Mouse (Mus musculus) left cerebral cortex, adult 18-20 months (tissue): Measurements from ENCODE around the gene Tollip. TPM values are rescaled to one million over a fixed set of nuclear protein-coding genes. Genes with fewer than 3 reads are reported as not detected.
A peak's percentile ranks its signal among the peaks of the same experiment; 100 is the strongest.

Source experiments
- DNase-seq, 2 experiments: peaks; one replicate each; pipeline ENCODE4 v3.0.0; 2021 to 2022; ENCODE audit warnings: low spot score in 2 of 2, mixed read lengths in 1 of 2
- long read RNA-seq, 2 experiments: library from polyadenylated mRNA; stranded (forward); transcript quantifications; one replicate each; pipeline ENCODE4 v2.0.0; 2021
- total RNA-seq, 2 experiments: library from RNA; stranded (reverse); gene quantifications; 2 replicates each; pipeline ENCODE4 v1.2.3; 2021

Tollip gene
- 100 to 1,000 TPM; 114 to 115 TPM for total RNA-seq
- long read RNA-seq, experiment 1, transcript Tollip-201 (6 exons, 3,788 nt) = major isoform, 168 of 206 reads
- long read RNA-seq, experiment 1, transcript Tollip-203 (7 exons, 1,892 nt) = minor isoform, 9 of 206 reads
- long read RNA-seq, experiment 1, partial matches to known transcripts = 13 of 206 reads
- long read RNA-seq, experiment 1, other reads (novel, unspliced or antisense) = 16 of 206 reads
- long read RNA-seq, experiment 2, transcript Tollip-203 (7 exons, 1,892 nt) = minor isoform, 7 of 155 reads
- long read RNA-seq, experiment 2, transcript Tollip-201 (6 exons, 3,788 nt) = major isoform, 132 of 155 reads
- long read RNA-seq, experiment 2, partial matches to known transcripts = 4 of 155 reads
- long read RNA-seq, experiment 2, other reads (novel, unspliced or antisense) = 12 of 155 reads

GRCm38 (mm10) chr7:141918407-141918806 is at the start of gene Tollip:
Gene Tollip, minus strand, starts transcription at chr7:141918507.
- no peak for DNase-seq

- no peak for DNase-seq
These were observed 48.0 kb upstream of the Tollip start for GRCm38 (mm10) chr7:141966281-141966680.

GRCm38 (mm10) chr7:141962521-141962920 is 44.2 kb upstream of the Tollip start:
- no peak for DNase-seq

- peak; percentile 48 to 70 for DNase-seq
These were observed 43.2 kb upstream of the Tollip start for GRCm38 (mm10) chr7:141961491-141961890.

DNA sequence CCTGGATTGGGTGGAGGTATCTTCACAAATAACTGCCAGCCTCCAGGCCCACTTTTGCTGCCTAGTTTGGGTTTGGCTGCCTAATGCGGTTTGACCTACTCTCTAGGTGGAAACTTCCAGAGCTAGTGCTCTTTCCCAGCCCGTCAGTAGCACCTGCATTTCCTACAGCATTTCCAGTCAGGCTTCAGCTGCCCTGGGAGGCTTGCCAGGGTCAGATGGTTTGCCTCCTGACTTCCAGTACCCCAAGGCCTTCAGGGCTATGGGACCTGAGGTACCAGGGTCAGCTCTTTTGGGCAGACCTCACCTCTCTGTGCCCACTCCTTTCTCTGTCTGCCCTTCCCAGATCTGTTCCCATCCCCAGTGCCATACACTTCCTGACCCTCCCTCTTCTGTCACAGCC is 42.6 kb upstream of the Tollip start:
- no peak for DNase-seq

GRCm38 (mm10) chr7:141959133-141959532 is 40.8 kb upstream of the Tollip start:
- DNase-seq = no peak

GRCm38 (mm10) chr7:141958211-141958610 is 39.9 kb upstream of the Tollip start:
- no peak for DNase-seq

DNA sequence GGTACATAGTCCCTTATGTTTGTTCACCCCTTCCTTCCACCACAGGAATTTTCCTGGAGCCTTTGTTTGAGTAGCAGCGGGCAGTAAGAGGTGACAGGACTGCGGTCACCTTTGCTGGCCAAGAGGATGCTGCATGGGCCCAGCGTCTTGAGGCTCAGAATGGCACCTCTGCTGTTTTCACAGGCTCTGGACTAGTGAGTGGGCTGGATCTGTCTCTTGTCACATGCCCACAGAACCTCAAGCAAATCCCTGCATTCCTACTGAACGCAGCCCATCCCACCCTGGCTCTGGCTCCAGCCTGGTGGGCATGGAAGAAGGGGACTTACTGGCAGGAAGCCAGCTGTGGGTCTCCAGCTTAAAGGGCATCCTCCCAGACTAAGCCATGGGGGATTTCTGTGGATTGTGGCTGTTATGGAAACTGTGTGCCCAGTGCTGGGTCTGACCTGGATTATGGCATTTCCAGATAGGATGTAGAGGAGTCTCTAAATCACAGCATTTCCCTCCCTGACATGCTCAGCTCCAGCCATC is 39.3 kb upstream of the Tollip start:
- DNase-seq = no peak

DNA sequence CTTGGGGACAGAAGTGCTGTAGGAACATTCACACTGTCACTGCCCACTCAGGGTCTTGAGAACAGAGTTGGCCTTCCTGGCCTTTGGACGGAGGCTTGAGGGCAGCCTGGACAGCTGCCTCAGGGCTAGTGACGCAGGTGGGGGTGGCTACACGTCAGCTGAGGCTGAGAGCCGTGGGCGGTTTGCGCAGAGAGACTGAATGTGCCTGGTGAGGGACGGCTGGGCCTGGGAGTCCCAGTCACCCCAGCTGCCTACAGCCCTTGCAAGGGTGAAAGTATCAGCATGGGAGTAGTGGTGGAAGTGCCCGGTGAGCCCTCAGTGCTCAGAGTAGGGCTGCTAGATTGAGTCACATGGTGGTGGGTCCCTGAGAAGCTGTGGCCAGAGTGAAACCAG is 37.9 kb upstream of the Tollip start:
- peak; percentile 63 to 78 for DNase-seq

- peak in 1 of 2 experiments; percentile 51 for DNase-seq
These were observed 37.4 kb upstream of the Tollip start for GRCm38 (mm10) chr7:141955565-141956173.

- no peak for DNase-seq
These were observed 35.3 kb upstream of the Tollip start for GRCm38 (mm10) chr7:141953616-141954015.

DNA sequence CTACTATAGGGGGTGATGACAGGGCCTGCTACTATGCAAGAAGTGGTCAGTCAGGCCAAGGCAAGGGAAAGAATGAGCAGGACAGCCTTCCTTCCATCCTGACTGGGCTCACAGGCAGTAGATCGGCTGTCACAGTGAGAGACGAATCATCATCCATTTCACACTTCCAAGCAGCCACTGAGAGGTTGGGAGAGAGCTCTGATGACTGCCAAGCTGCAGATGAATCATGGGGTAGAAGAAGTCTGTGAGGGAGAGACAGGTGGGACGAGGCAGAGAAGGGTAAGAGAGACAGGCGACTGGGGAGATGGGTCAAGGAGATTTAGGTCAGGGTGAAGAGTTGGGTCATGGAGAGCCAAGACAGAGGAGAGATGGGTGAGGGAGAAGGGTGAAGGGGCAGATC is 34.6 kb upstream of the Tollip start:
- DNase-seq = no peak

DNA sequence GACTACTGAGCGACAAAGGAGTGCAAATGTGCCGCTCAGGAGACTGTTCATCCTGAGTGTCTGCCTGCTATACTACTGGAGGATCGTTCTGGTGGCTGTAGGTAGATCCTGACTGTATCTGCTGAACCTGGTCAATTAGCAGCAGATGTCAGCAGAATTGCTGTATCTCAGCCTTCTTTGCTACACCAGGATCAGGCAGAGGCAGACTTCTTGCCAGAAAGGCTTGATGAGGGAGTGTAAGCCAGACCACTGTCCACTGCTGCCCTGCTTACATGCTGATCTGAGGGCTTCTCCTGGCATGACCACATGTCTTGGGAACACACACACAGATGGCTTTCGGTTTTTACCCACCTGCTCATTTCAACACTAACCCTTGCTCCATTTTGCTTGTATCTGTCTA is 33.5 kb upstream of the Tollip start:
- DNase-seq = no peak

- DNase-seq = peak in 1 of 2 experiments; percentile 53
These were observed 32.1 kb upstream of the Tollip start for GRCm38 (mm10) chr7:141950104-141951013.

DNA sequence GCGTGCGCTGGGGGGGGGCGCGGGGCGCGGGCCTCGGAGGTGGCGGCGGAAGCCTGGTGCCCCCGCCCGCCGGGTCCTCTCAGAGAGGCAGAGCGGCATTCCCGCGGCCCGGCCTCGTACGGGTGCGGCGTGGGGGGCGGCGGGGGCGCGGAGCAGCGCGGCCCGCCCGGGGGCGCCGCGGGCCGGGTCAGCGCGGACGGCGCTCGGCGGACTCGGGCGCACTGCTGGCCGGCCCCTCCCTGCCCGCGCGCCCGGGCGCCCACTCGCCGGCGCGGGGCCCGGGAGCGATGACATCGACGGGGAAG is 31.4 kb upstream of the Tollip start:
- no peak for DNase-seq

- DNase-seq = peak; percentile 98
These were observed 30.8 kb upstream of the Tollip start, which contains the start of gene Brsk2 for GRCm38 (mm10) chr7:141948906-141949798. Gene Brsk2, plus strand, starts transcription at chr7:141949751.

GRCm38 (mm10) chr7:141948045-141948444 is 29.7 kb upstream of the Tollip start:
- DNase-seq = no peak

- DNase-seq = no peak
These were observed 29.2 kb upstream of the Tollip start for GRCm38 (mm10) chr7:141947512-141947911.

DNA sequence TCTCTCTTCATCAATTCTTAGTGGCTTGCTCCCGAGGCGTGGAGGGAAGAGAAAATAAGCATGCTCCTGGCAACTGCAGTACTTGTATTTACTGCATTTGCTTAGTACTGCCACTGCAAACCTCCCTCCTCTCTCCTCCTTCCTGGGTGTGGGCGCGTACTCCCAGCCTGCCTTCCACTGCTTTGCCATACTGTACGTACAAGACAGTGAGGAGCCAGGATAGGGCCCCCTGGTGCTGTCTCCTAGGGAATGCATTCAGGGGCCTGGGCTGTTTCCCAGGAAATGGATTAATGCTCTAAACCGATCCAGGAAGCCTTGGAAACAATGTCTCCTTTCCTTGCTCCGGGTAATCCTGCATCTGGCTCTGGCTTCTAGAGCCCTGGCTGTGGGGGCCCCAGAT is 27.6 kb upstream of the Tollip start:
- peak; percentile 69 to 74 for DNase-seq

DNA sequence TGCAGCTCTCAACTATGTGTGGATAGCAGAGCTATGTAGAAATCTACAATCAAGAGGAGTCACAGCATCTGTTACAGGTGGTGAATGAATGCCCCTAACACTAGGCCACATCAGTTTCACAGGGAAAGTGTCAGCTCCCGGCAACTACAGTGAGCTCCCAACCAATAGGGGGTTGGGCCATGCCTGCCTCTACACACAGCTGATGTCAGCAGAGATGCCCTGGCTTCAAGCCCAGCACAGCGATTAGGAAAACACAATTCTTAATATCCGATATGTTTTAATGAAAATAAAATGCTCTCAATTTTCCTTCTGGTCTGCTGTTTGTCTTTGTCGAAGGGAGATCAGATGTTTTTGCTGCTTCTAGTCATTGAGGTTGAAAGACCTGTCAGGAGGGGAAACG is 25.1 kb upstream of the Tollip start:
- no peak for DNase-seq
